Mouse (Mus musculus) adrenal gland, postnatal 0 days (tissue): ENCODE data around the gene Lamb1. TPM values are rescaled to one million over a fixed set of nuclear protein-coding genes. Genes with fewer than 3 reads are reported as not detected.

Experiments used
- polyA plus RNA-seq: library from polyadenylated mRNA; unstranded; fragments of >200 nt; fragmentation: Nextera tagmentation; extraction: Ambion mirVana; gene quantifications from 2 replicates; pipeline ENCODE4 v1.2.1, GENCODE M21; 2015

Gene Lamb1
- polyA plus RNA-seq: 38.7 and 53.5 TPM in 2 replicates

GRCm38 (mm10) chr12:31265005-31265721, at the start of gene Lamb1:
Gene Lamb1 (plus strand): TSS chr12:31265234.

GRCm38 (mm10) chr12:31240470-31240869, 24.6 kb upstream of the Lamb1 start, which contains the start of gene Gm6993:
Gene Gm6993 (plus strand): TSS chr12:31240770.

GRCm38 (mm10) chr12:31350944-31351928, 86.2 kb downstream of the Lamb1 start, which contains the start of gene Dld:
Gene Dld (minus strand): TSS chr12:31351453.

Other genes with a start within 250 kb of the Lamb1 start
- 1.0 and 1.7 TPM in 2 replicates for gene Fam110c, start 191.4 kb upstream of the Lamb1 start, polyA plus RNA-seq
- gene Gm6993, start 24.5 kb upstream of the Lamb1 start, polyA plus RNA-seq: not detected in 2 replicates
- gene Dld, start 86.2 kb downstream of the Lamb1 start, polyA plus RNA-seq: 178 and 245 TPM in 2 replicates
- gene Slc26a3, start 125.6 kb downstream of the Lamb1 start, polyA plus RNA-seq: 0.14 and 0.58 TPM in 2 replicates
- 10.9 and 13.0 TPM in 2 replicates for gene Cbll1, start 234.4 kb downstream of the Lamb1 start, polyA plus RNA-seq